Mouse (Mus musculus) embryonic fibroblast, embryonic 13.5 days (primary cell): ENCODE measurements around the gene St3gal3.

ENCODE experiments used
- CTCF ChIP-seq: IDR thresholded peaks from 2 replicates; pipeline ENCODE4 v1.5.1; 2011; ENCODE audit warnings: mild to moderate bottlenecking, control low read depth, low read length, moderate library complexity, borderline replicate concordance; ENCODE audit not compliant: insufficient read depth
- POLR2A ChIP-seq: IDR thresholded peaks from 2 replicates; pipeline ENCODE4 v1.6.1; 2011; ENCODE audit warnings: low read depth, mild to moderate bottlenecking, control low read depth, low read length, moderate library complexity

- TF ChIP-seq CTCF (no peak), POLR2A (no peak)
These were observed 112.3 kb downstream of the St3gal3 start for GRCm38 (mm10) chr4:118022406-118022805.
